In the genomic region with DNA sequence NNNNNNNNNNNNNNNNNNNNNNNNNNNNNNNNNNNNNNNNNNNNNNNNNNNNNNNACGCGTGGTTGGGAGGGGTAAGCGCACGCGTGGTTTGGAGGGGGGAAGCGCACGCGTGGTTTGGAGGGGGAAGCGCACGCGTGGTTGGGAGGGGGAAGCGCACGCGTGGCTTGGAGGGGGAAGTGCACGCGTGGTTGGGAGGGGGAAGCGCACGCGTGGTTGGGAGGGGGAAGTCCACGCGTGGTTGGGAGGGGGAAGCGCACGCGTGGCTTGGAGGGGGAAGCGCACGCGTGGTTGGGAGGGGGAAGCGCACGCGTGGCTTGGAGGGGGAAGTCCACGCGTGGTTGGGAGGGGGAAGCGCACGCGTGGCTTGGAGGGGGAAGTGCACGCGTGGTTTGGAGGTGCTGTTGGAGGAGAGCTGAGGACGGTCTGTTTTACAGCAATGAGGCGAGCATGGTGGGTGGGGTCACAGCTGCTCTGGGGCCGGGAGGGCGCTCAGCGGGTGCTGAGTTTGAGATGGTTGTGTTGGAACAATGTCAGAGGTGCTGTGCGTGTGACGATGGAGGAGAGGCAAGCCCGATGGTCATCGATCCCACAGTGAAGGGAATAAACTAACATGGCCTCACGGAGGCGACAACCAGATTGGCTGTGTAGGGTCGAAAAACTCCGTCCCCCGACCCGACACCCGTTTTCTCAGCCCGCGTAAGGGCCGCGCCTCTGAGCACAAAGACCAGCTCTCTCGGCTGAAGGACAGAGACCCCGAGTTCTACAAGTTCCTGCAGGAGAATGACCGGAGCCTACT, we compare ENCODE assay signal across 8 mouse cellular contexts. TPM values are rescaled to one million over a fixed set of nuclear protein-coding genes. Genes with fewer than 3 reads are reported as not detected.
DNase-seq lines count a peak whose midpoint lies in the region; ATAC-seq and TF ChIP-seq lines count a peak whose summit lies in the region.

No protein-coding gene starts in this region.

- peaks cover 2% of the 10 kb centered on the region; the same call in 1 of the 2 replicates for H3K4me1 ChIP-seq in heart, adult 2 months (ENCODE audit: control insufficient read depth, insufficient read depth, low read length)
- peaks cover 36% of the 10 kb centered on the region for H3K4me1 ChIP-seq in E14TG2a.4 (replicated peaks; ENCODE audit: low read depth, low read length)
- peaks cover 18% of the 10 kb centered on the region for H3K4me1 ChIP-seq in forebrain, embryonic 12.5 days
- peaks cover 35% of the 10 kb centered on the region for H3K4me1 ChIP-seq in liver, embryonic 12.5 days
- H3K4me1 ChIP-seq in stomach, embryonic 15.5 days = peaks cover 16% of the 10 kb centered on the region

- no peak overlapping the region for H3K4me3 ChIP-seq in heart, adult 2 months
- H3K4me3 ChIP-seq in E14TG2a.4 (replicated peaks; ENCODE audit: low read length) = peak overlapping the region; percentile 97
- H3K4me3 ChIP-seq in forebrain, embryonic 12.5 days (replicated peaks) = peak overlapping the region; percentile 93
- H3K4me3 ChIP-seq in liver, embryonic 12.5 days = peak overlapping the region; percentile 86
- peak overlapping the region; percentile 79 for H3K4me3 ChIP-seq in stomach, embryonic 15.5 days (replicated peaks)

- no peaks in the 10 kb centered on the region for H3K36me3 ChIP-seq in heart, adult 2 months (ENCODE audit: control insufficient read depth, insufficient read depth, low read length)
- H3K36me3 ChIP-seq in E14TG2a.4 (ENCODE audit: insufficient read depth, low read length) = peaks cover 63% of the 10 kb centered on the region
- H3K36me3 ChIP-seq in forebrain, embryonic 12.5 days (replicated peaks) = peaks cover 60% of the 10 kb centered on the region
- peaks cover 65% of the 10 kb centered on the region for H3K36me3 ChIP-seq in liver, embryonic 12.5 days
- H3K36me3 ChIP-seq in stomach, embryonic 15.5 days = peaks cover 40% of the 10 kb centered on the region

- WGBS in heart, adult 2 months = 36% methylated on average over 58 of the region's 60 CpGs
- 21% methylated on average over 58 of the region's 60 CpGs for WGBS in forebrain, embryonic 12.5 days
- 17% methylated on average over 57 of the region's 60 CpGs for WGBS in liver, embryonic 12.5 days (ENCODE audit: insufficient replicate concordance)
- WGBS in stomach, embryonic 15.5 days = 22% methylated on average over 58 of the region's 60 CpGs

- H3K27ac ChIP-seq in heart, adult 2 months = no peak overlapping the region
- H3K27ac ChIP-seq in forebrain, embryonic 12.5 days = 0 out of 2 replicates have a peak overlapping the region, but pooled peaks have one; percentile 46
- peak overlapping the region; percentile 97 for H3K27ac ChIP-seq in liver, embryonic 12.5 days
- H3K27ac ChIP-seq in stomach, embryonic 15.5 days = peak overlapping the region; percentile 35; the same call in 1 of the 2 replicates

- no peak for TF ChIP-seq CTCF in heart, adult 2 months (IDR thresholded peaks at IDR 0.05)
- no peak for TF ChIP-seq CTCF in E14TG2a.4 (conservative IDR thresholded peaks at IDR 0.05; ENCODE audit: low read length)

- DNase-seq in heart, adult 2 months = no peak
- no peak for DNase-seq in heart, postnatal 10 days
- DNase-seq in frontal cortex, postnatal 10 days (ENCODE audit: low spot score in 2 of 2) = no peak
- DNase-seq in frontal cortex, postnatal 36 days (ENCODE audit: low spot score in 2 of 2) = no peak

- intact Hi-C loops in heart, adult 2 months (cut with DNase I) = loop anchor here (2.0 kb wide), 1 partner anchor 126 kb away; no protein-coding TSS in a partner anchor
- intact Hi-C loops in heart, postnatal 10 days (cut with DNase I) = no loop called here

- ATAC-seq in forebrain, embryonic 12.5 days (ENCODE audit: low FRiP score) = no peak
- ATAC-seq in liver, embryonic 12.5 days = no peak
- ATAC-seq in stomach, embryonic 15.5 days (ENCODE audit: insufficient read depth, low FRiP score, low read depth) = no peak

- H3K79me2 ChIP-seq in heart, adult 2 months (replicated peaks; ENCODE audit: control insufficient read depth, insufficient read depth, low read length) = peaks cover 3% of the 10 kb centered on the region

- no peaks in the 10 kb centered on the region for H3K27me3 ChIP-seq in heart, adult 2 months (ENCODE audit: control insufficient read depth, insufficient read depth, low read length)
- H3K27me3 ChIP-seq in E14TG2a.4 (ENCODE audit: insufficient read depth, low read length) = peaks cover 13% of the 10 kb centered on the region
- no peaks in the 10 kb centered on the region for H3K27me3 ChIP-seq in forebrain, embryonic 12.5 days
- H3K27me3 ChIP-seq in liver, embryonic 12.5 days (replicated peaks) = no peaks in the 10 kb centered on the region
- H3K27me3 ChIP-seq in stomach, embryonic 15.5 days (replicated peaks) = no peaks in the 10 kb centered on the region

- TF ChIP-seq POLR2A in heart, adult 2 months (IDR thresholded peaks at IDR 0.05; ENCODE audit: insufficient read depth, low read depth, low read length) = no peak

- H3K9ac ChIP-seq in heart, adult 2 months (ENCODE audit: low read depth, low read length) = peak overlapping the region; percentile 39
- H3K9ac ChIP-seq in forebrain, embryonic 12.5 days = peak overlapping the region; percentile 76
- H3K9ac ChIP-seq in liver, embryonic 12.5 days = peak overlapping the region; percentile 89
- no peak overlapping the region for H3K9ac ChIP-seq in stomach, embryonic 15.5 days

- H3K9me3 ChIP-seq in E14TG2a.4 (ENCODE audit: low read length) = peaks cover 43% of the 10 kb centered on the region
- H3K9me3 ChIP-seq in forebrain, embryonic 12.5 days = no peaks in the 10 kb centered on the region
- no peaks in the 10 kb centered on the region for H3K9me3 ChIP-seq in liver, embryonic 12.5 days (replicated peaks)
- H3K9me3 ChIP-seq in stomach, embryonic 15.5 days = no peaks in the 10 kb centered on the region

- peak overlapping the region; percentile 77 for H3K4me2 ChIP-seq in forebrain, embryonic 12.5 days
- H3K4me2 ChIP-seq in liver, embryonic 12.5 days = peak overlapping the region; percentile 99
- peak overlapping the region; percentile 95 for H3K4me2 ChIP-seq in stomach, embryonic 15.5 days

- no peak for TF ChIP-seq EP300 in heart, adult 2 months (IDR thresholded peaks at IDR 0.05; ENCODE audit: insufficient read depth, low read depth, low read length)

RNA-seq across cellular contexts. Expression of a gene that starts 1.0 kb away (rescaled TPM):
- 10 to 100 TPM; 24.8 to 25.1 TPM for total RNA-seq in heart, adult 2 months (2021)
- 33.9 and 45.5 TPM in 2 replicates for polyA plus RNA-seq in heart, adult 2 months (2012; rRNA removed)
- 10 to 100 TPM; 22.7 to 23.2 TPM for total RNA-seq in heart, postnatal 10 days (2021)
- 90.4 and 95.7 TPM in 2 replicates for polyA plus RNA-seq in forebrain, embryonic 12.5 days (2016; fragmentation: Nextera tagmentation; extraction: Ambion mirVana)
- polyA plus RNA-seq in liver, embryonic 12.5 days (2016; fragmentation: Nextera tagmentation; extraction: Ambion mirVana) = 125 and 130 TPM in 2 replicates
- 72.0 and 75.3 TPM in 2 replicates for polyA plus RNA-seq in stomach, embryonic 15.5 days (2015; fragmentation: Nextera tagmentation; extraction: Ambion mirVana)

RNA-seq across cellular contexts. Expression of a gene that starts 2.2 kb away (rescaled TPM):
- total RNA-seq in heart, adult 2 months (2021) = 10 to 100 TPM in 1 of 2 experiments, 1 to 10 TPM in 1; 9.7 to 10.8 TPM
- 25.2 and 28.0 TPM in 2 replicates for polyA plus RNA-seq in heart, adult 2 months (2012; rRNA removed)
- total RNA-seq in heart, postnatal 10 days (2021) = 1 to 10 TPM; 8.5 to 9.2 TPM
- polyA plus RNA-seq in forebrain, embryonic 12.5 days (2016; fragmentation: Nextera tagmentation; extraction: Ambion mirVana) = 27.6 and 28.5 TPM in 2 replicates
- 7.2 TPM in 2 replicates for polyA plus RNA-seq in liver, embryonic 12.5 days (2016; fragmentation: Nextera tagmentation; extraction: Ambion mirVana)
- polyA plus RNA-seq in stomach, embryonic 15.5 days (2015; fragmentation: Nextera tagmentation; extraction: Ambion mirVana) = 20.0 and 22.1 TPM in 2 replicates

RNA-seq across cellular contexts. Expression of a gene that starts 18.6 kb away (rescaled TPM):
- total RNA-seq in heart, adult 2 months (2021) = not detected
- polyA plus RNA-seq in heart, adult 2 months (2012; rRNA removed) = 0.09 and 0.61 TPM in 2 replicates
- total RNA-seq in heart, postnatal 10 days (2021) = under 1 TPM in 1 of 2 experiments, not detected in 1; 0.36 TPM
- polyA plus RNA-seq in forebrain, embryonic 12.5 days (2016; fragmentation: Nextera tagmentation; extraction: Ambion mirVana) = 0.95 and 2.0 TPM in 2 replicates
- polyA plus RNA-seq in liver, embryonic 12.5 days (2016; fragmentation: Nextera tagmentation; extraction: Ambion mirVana) = 26.8 and 28.4 TPM in 2 replicates
- 1.2 and 3.1 TPM in 2 replicates for polyA plus RNA-seq in stomach, embryonic 15.5 days (2015; fragmentation: Nextera tagmentation; extraction: Ambion mirVana)

RNA-seq across cellular contexts. Expression of a gene that starts 21.2 kb away (rescaled TPM):
- 100 to 1,000 TPM; 273 to 332 TPM for total RNA-seq in heart, adult 2 months (2021)
- polyA plus RNA-seq in heart, adult 2 months (2012; rRNA removed) = 163 and 257 TPM in 2 replicates
- 100 to 1,000 TPM; 138 to 156 TPM for total RNA-seq in heart, postnatal 10 days (2021)
- 2.1 and 2.4 TPM in 2 replicates for polyA plus RNA-seq in forebrain, embryonic 12.5 days (2016; fragmentation: Nextera tagmentation; extraction: Ambion mirVana)
- 0.12 TPM in 2 replicates for polyA plus RNA-seq in liver, embryonic 12.5 days (2016; fragmentation: Nextera tagmentation; extraction: Ambion mirVana)
- polyA plus RNA-seq in stomach, embryonic 15.5 days (2015; fragmentation: Nextera tagmentation; extraction: Ambion mirVana) = 0.61 and 0.99 TPM in 2 replicates

RNA-seq across cellular contexts. Expression of a gene that starts 33.7 kb away (rescaled TPM):
- 10 to 100 TPM in 1 of 2 experiments, 1 to 10 TPM in 1; 9.7 to 12.1 TPM for total RNA-seq in heart, adult 2 months (2021)
- polyA plus RNA-seq in heart, adult 2 months (2012; rRNA removed) = 4.6 and 4.8 TPM in 2 replicates
- total RNA-seq in heart, postnatal 10 days (2021) = 1 to 10 TPM; 6.1 to 8.2 TPM
- 7.1 and 8.2 TPM in 2 replicates for polyA plus RNA-seq in forebrain, embryonic 12.5 days (2016; fragmentation: Nextera tagmentation; extraction: Ambion mirVana)
- 1.3 and 1.4 TPM in 2 replicates for polyA plus RNA-seq in liver, embryonic 12.5 days (2016; fragmentation: Nextera tagmentation; extraction: Ambion mirVana)
- 3.0 TPM in 2 replicates for polyA plus RNA-seq in stomach, embryonic 15.5 days (2015; fragmentation: Nextera tagmentation; extraction: Ambion mirVana)
